Mouse (Mus musculus) ovary, adult 18-20 months (tissue): ENCODE results near the gene Gpam.

Source experiments
- DNase-seq: peaks from one replicate; pipeline ENCODE4 v3.0.0; 2022; ENCODE audit warnings: low spot score, mixed read lengths

Gene Gpam

DNA sequence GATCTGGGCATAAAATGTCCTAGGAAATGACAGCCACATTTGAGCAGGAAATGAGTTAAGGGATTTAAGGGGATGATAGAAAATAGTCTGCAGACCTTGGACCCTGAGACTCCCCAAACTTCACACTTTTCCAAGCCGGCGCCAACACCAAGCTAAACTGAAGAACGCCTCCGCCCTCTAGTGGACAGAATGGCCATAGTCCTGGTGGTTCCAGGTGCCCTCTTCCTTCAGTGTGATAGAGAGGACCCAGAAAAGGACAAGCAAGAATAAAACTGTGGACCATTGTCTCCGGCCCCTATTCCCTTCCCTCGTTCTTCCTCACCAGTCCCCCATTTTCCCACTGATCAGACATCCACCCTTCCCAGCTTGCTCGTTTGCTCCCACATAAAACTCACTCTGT is 66.1 kb downstream of the Gpam start:
- no peak for DNase-seq

DNA sequence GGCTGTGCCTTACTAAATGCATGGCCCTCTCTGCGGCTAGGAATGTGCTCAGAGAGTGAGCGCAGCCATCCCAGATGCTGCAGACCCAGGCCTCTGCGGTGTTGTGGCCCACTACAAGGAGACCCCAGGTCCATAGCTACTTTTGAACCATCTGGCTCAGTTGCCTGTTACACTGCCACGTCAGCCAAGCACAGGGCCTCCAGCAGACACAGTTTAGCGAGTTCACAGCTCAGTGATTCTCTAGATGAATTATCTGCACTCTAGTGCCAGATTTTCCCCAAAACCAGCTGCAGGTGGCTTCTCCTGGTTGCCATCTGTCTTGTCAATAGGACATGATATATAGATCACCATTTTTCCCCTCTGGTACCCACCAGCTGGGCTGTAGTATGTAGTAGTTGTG is 69.6 kb downstream of the Gpam start:
- DNase-seq, result no peak

- DNase-seq, result no peak
Measured at GRCm38 (mm10) chr19:55055634-55056269, 71.3 kb downstream of the Gpam start.

- DNase-seq, result no peak
Measured at GRCm38 (mm10) chr19:55053163-55053562, 73.9 kb downstream of the Gpam start.

- no peak for DNase-seq
Measured at GRCm38 (mm10) chr19:55037406-55037805, 89.6 kb downstream of the Gpam start.

GRCm38 (mm10) chr19:55018872-55019271 is 108.2 kb downstream of the Gpam start:
- no peak for DNase-seq
